ENCODE assay signal across 8 mouse cellular contexts in genomic region chr17:23570017-23570416, GRCm38 (mm10). TPM values are rescaled to one million over a fixed set of nuclear protein-coding genes. Genes with fewer than 3 reads are reported as not detected.
DNase-seq lines count a peak whose midpoint lies in the region; ATAC-seq and TF ChIP-seq lines count a peak whose summit lies in the region.

No protein-coding gene starts in this region.

- H3K36me3 ChIP-seq in G1E (replicated peaks) = no peaks in the 10 kb centered on the region
- peaks cover 25% of the 10 kb centered on the region for H3K36me3 ChIP-seq in heart, embryonic 12.5 days
- peaks cover 11% of the 10 kb centered on the region for H3K36me3 ChIP-seq in lung, embryonic 16.5 days (ENCODE audit: control insufficient read depth, insufficient read depth, low read length)

- H3K9me3 ChIP-seq in G1E (replicated peaks) = no peaks in the 10 kb centered on the region
- 0 out of 2 replicates have a peak, but pooled peaks cover 2% of the 10 kb centered on the region for H3K9me3 ChIP-seq in heart, embryonic 12.5 days (replicated peaks)
- H3K9me3 ChIP-seq in lung, embryonic 16.5 days (ENCODE audit: control insufficient read depth, low read length) = no peaks in the 10 kb centered on the region; the same call in 1 of the 2 replicates

- TF ChIP-seq CTCF in gastrocnemius, adult 2 months (IDR thresholded peaks at IDR 0.05) = peak; percentile 72
- TF ChIP-seq CTCF in G1E (IDR thresholded peaks at IDR 0.05; ENCODE audit: low read depth, low read length) = no peak

- H3K27me3 ChIP-seq in G1E (ENCODE audit: insufficient read depth, low read length) = peaks cover 3% of the 10 kb centered on the region
- no peaks in the 10 kb centered on the region for H3K27me3 ChIP-seq in heart, embryonic 12.5 days (replicated peaks)
- no peaks in the 10 kb centered on the region for H3K27me3 ChIP-seq in lung, embryonic 16.5 days (ENCODE audit: control insufficient read depth, insufficient read depth, low read depth, low read length)

- no peak overlapping the region for H3K4me2 ChIP-seq in heart, embryonic 12.5 days
- H3K4me2 ChIP-seq in lung, embryonic 16.5 days (ENCODE audit: low read depth, low read length) = no peak overlapping the region

- peak; percentile 63 for ATAC-seq in G1E (ENCODE audit: extremely low read depth, insufficient number of reproducible peaks, low FRiP score, poor library complexity, severe bottlenecking)
- peak; percentile 63; the same call in 1 of the 2 replicates for ATAC-seq in heart, embryonic 12.5 days (ENCODE audit: insufficient number of reproducible peaks, low FRiP score)
- peak; percentile 72; the same call in 1 of the 2 replicates for ATAC-seq in lung, embryonic 16.5 days (ENCODE audit: low read depth)

- WGBS in heart, embryonic 12.5 days = 34% methylated on average over 6 of the region's 6 CpGs
- 28% methylated on average over 6 of the region's 6 CpGs for WGBS in lung, embryonic 16.5 days

- peaks cover 12% of the 10 kb centered on the region for H3K4me1 ChIP-seq in G1E (ENCODE audit: insufficient read depth, low read depth, low read length)
- peaks cover 3% of the 10 kb centered on the region for H3K4me1 ChIP-seq in heart, embryonic 12.5 days (replicated peaks)
- H3K4me1 ChIP-seq in lung, embryonic 16.5 days (replicated peaks; ENCODE audit: control insufficient read depth, insufficient read depth, low read length) = peaks cover under 1% of the 10 kb centered on the region

- no peak overlapping the region for H3K9ac ChIP-seq in heart, embryonic 12.5 days
- H3K9ac ChIP-seq in lung, embryonic 16.5 days (ENCODE audit: low read length) = no peak overlapping the region

- no peak overlapping the region for H3K27ac ChIP-seq in gastrocnemius, adult 2 months
- H3K27ac ChIP-seq in heart, embryonic 12.5 days (ENCODE audit: poor library complexity, severe bottlenecking) = no peak overlapping the region
- H3K27ac ChIP-seq in lung, embryonic 16.5 days (ENCODE audit: low read length) = no peak overlapping the region

- intact Hi-C loops in gastrocnemius, adult 2 months (cut with DNase I) = loop anchor here (1.0 to 2.0 kb wide), 2 partner anchors 40 to 59 kb away; no protein-coding TSS in a partner anchor
- intact Hi-C loops in left cerebral cortex, postnatal 10 days (cut with DNase I) = loop anchor here (5.0 kb wide), 1 partner anchor 137 kb away; no protein-coding TSS in a partner anchor

- no peak overlapping the region for H3K4me3 ChIP-seq in gastrocnemius, adult 2 months
- no peak overlapping the region for H3K4me3 ChIP-seq in G1E (ENCODE audit: low read depth, low read length)
- H3K4me3 ChIP-seq in heart, embryonic 12.5 days = no peak overlapping the region
- H3K4me3 ChIP-seq in lung, embryonic 16.5 days (ENCODE audit: low read length) = no peak overlapping the region

- DNase-seq in gastrocnemius, adult 2 months = peak; percentile 38
- DNase-seq in gastrocnemius, postnatal 4 days (ENCODE audit: low spot score in 2 of 2) = no peak
- DNase-seq in 3T3-L1 (ENCODE audit: low read depth, low spot score) = peak; percentile 82
- no peak for DNase-seq in G1E (ENCODE audit: low spot score)
- peak; percentile 53 for DNase-seq in thymus, postnatal 0 days (ENCODE audit: low spot score)
- no peak for DNase-seq in left cerebral cortex, postnatal 10 days (ENCODE audit: extremely low spot score in 1 of 2, low spot score in 2 of 2)

RNA-seq across cellular contexts. Expression of gene Zfp213, which starts 6.0 kb away (rescaled TPM):
- total RNA-seq in gastrocnemius, adult 2 months (2021) = 1 to 10 TPM; 2.0 to 3.3 TPM
- 1 to 10 TPM; 4.7 to 5.3 TPM for total RNA-seq in gastrocnemius, postnatal 4 days (2021)
- 1.4 and 4.4 TPM in 2 replicates for total RNA-seq in G1E (2014; fragmentation: Nextera tagmentation)
- 4.2 and 5.3 TPM in 2 replicates for total RNA-seq in G1E (2017)
- polyA plus RNA-seq in G1E (2012) = 7.3 and 9.2 TPM in 2 replicates
- polyA plus RNA-seq in heart, embryonic 12.5 days (2016; fragmentation: Nextera tagmentation; extraction: Ambion mirVana) = 14.1 and 16.9 TPM in 2 replicates
- polyA plus RNA-seq in lung, embryonic 16.5 days (2015; fragmentation: Nextera tagmentation; extraction: Ambion mirVana) = 17.4 and 21.7 TPM in 2 replicates
- 14.6 and 14.9 TPM in 2 replicates for polyA plus RNA-seq in thymus, postnatal 0 days (2015; fragmentation: Nextera tagmentation; extraction: Ambion mirVana)
- total RNA-seq in left cerebral cortex, postnatal 10 days (2021) = 1 to 10 TPM; 6.6 to 6.7 TPM

RNA-seq across cellular contexts. Expression of gene Zfp13, which starts 29.3 kb away (rescaled TPM):
- 1 to 10 TPM; 1.5 to 2.1 TPM for total RNA-seq in gastrocnemius, adult 2 months (2021)
- total RNA-seq in gastrocnemius, postnatal 4 days (2021) = 1 to 10 TPM; 8.3 to 9.9 TPM
- not detected in 2 replicates for total RNA-seq in G1E (2014; fragmentation: Nextera tagmentation)
- not detected in 2 replicates for total RNA-seq in G1E (2017)
- 0.12 and 0.14 TPM in 2 replicates for polyA plus RNA-seq in G1E (2012)
- polyA plus RNA-seq in heart, embryonic 12.5 days (2016; fragmentation: Nextera tagmentation; extraction: Ambion mirVana) = 9.1 and 10.7 TPM in 2 replicates
- polyA plus RNA-seq in lung, embryonic 16.5 days (2015; fragmentation: Nextera tagmentation; extraction: Ambion mirVana) = 12.9 TPM in 2 replicates
- polyA plus RNA-seq in thymus, postnatal 0 days (2015; fragmentation: Nextera tagmentation; extraction: Ambion mirVana) = 1.5 and 1.7 TPM in 2 replicates
- total RNA-seq in left cerebral cortex, postnatal 10 days (2021) = 10 to 100 TPM; 29.3 to 33.8 TPM

RNA-seq across cellular contexts. Expression of gene Zscan10, which starts 30.6 kb away (rescaled TPM):
- not detected for total RNA-seq in gastrocnemius, adult 2 months (2021)
- total RNA-seq in gastrocnemius, postnatal 4 days (2021) = not detected
- total RNA-seq in G1E (2014; fragmentation: Nextera tagmentation) (0.29 and 0.45 TPM in 2 replicates), G1E (2017) (0.12 and 0.44 TPM in 2 replicates)
- polyA plus RNA-seq in G1E (2012) = 0.09 and 0.10 TPM in 2 replicates
- polyA plus RNA-seq in heart, embryonic 12.5 days (2016; fragmentation: Nextera tagmentation; extraction: Ambion mirVana) = not detected in 2 replicates
- polyA plus RNA-seq in lung, embryonic 16.5 days (2015; fragmentation: Nextera tagmentation; extraction: Ambion mirVana) = 0.26 and 0.36 TPM in 2 replicates
- 0.05 and 0.08 TPM in 2 replicates for polyA plus RNA-seq in thymus, postnatal 0 days (2015; fragmentation: Nextera tagmentation; extraction: Ambion mirVana)
- not detected for total RNA-seq in left cerebral cortex, postnatal 10 days (2021)

Comparison
In these comparisons a context has a peak if more than half of its experiments do, and no peak if none do; other contexts are left out.
1. DNase-seq: peak in gastrocnemius, adult 2 months (single experiment), 3T3-L1 (single experiment) and thymus, postnatal 0 days (single experiment); none in gastrocnemius, postnatal 4 days (0 of 2), G1E (single experiment) and left cerebral cortex, postnatal 10 days (0 of 2).
2. Peak in every context shown above with its lines, with median percentiles within 50 percentile points of each other: ATAC-seq.